Mouse (Mus musculus) C2C12 (cell line): ENCODE measurements around the gene Slc39a13. TPM values are rescaled to one million over a fixed set of nuclear protein-coding genes. Genes with fewer than 3 reads are reported as not detected.
"Not testable (repeated sequence)": the region's sequence is repeated elsewhere in the genome, so short reads cannot be mapped to it uniquely, and the experiment has no call there.

Experiments used
- H3K27me3 ChIP-seq: one replicate; pipeline ENCODE4 v1.6.1; 2011; ENCODE audit not compliant: control insufficient read depth, insufficient read depth, insufficient read length
- H3K36me3 ChIP-seq: one replicate; pipeline ENCODE4 v1.6.1; 2011; ENCODE audit not compliant: control insufficient read depth, insufficient read depth
- H3K4me3 ChIP-seq: one replicate; pipeline ENCODE4 v1.5.1; 2011; ENCODE audit warnings: mild to moderate bottlenecking, control low read depth; ENCODE audit not compliant: poor library complexity, insufficient read depth, severe bottlenecking
- H3K79me2 ChIP-seq: one replicate; pipeline ENCODE4 v1.6.1; 2011; ENCODE audit not compliant: control insufficient read depth, insufficient read depth
- H3K79me3 ChIP-seq: one replicate; pipeline ENCODE4 v1.6.1; 2011; ENCODE audit warnings: low read depth, control low read depth
- H3ac ChIP-seq: one replicate; pipeline ENCODE3; 2011; ENCODE audit warnings: low read depth; ENCODE audit not compliant: control insufficient read depth, insufficient read length
- CEBPB ChIP-seq: IDR thresholded peaks from one replicate; pipeline ENCODE4 v1.6.1; 2011; ENCODE audit warnings: low read depth, mild to moderate bottlenecking, control low read depth, moderate library complexity
- CTCF ChIP-seq: IDR thresholded peaks from one replicate; pipeline ENCODE4 v1.5.1; 2011; ENCODE audit not compliant: control insufficient read depth, insufficient read depth, insufficient read length
- FOSL1 ChIP-seq: IDR thresholded peaks from one replicate; pipeline ENCODE4 v1.8.0; 2011; ENCODE audit warnings: mild to moderate bottlenecking, low read length; ENCODE audit not compliant: poor library complexity, insufficient read depth, severe bottlenecking
- MAX ChIP-seq: IDR thresholded peaks from one replicate; pipeline ENCODE4 v1.6.1; 2011; ENCODE audit warnings: mild to moderate bottlenecking, control low read depth
- MYOD1 ChIP-seq: IDR thresholded peaks from one replicate; pipeline ENCODE4 v1.6.1; 2011; ENCODE audit warnings: low read depth; ENCODE audit not compliant: control insufficient read depth, insufficient read length
- MYOG ChIP-seq: IDR thresholded peaks from one replicate; pipeline ENCODE4 v1.6.1; 2011; ENCODE audit not compliant: control insufficient read depth, insufficient read length; ENCODE audit errors: extremely low read depth
- USF1 ChIP-seq: IDR thresholded peaks from one replicate; pipeline ENCODE4 v1.6.1; 2011; ENCODE audit warnings: low read depth, mild to moderate bottlenecking, control low read depth, moderate library complexity
- polyA plus RNA-seq: library from polyadenylated mRNA; unstranded; fragments of >200 nt; fragmentation: generic; extraction: Trizol; gene quantifications from one replicate; pipeline ENCODE4 v1.2.1, GENCODE M21; 2012; ENCODE audit warnings: missing spikeins

The Slc39a13 gene
- polyA plus RNA-seq, 1 experiment = 52.3 TPM

DNA sequence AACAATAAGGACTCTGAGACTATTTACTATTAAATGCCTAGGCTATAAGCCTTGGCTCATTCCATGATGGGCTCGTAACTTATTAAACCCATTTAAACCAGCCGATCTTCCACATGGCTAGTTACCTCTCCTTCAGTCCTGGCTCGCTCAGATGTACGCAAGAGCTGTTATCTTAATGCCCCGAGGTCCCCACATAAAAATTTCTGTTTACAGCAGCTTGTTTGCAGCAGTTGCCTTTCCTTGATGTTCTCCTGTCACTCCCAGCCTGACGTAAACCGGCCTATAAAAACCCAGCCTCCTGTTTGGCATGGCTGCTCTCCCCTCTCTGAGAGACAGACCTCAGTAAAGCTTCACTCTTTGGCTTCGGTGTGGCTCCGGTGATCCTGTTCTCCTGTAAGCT, 22.9 kb downstream of the Slc39a13 start:
- H3K4me3 ChIP-seq = no peak overlapping the region
- no peaks in the 10 kb centered on the region for H3K79me2 ChIP-seq
- H3K27me3 ChIP-seq = no peaks in the 10 kb centered on the region
- H3K79me3 ChIP-seq = no peaks in the 10 kb centered on the region
- TF ChIP-seq CTCF (no peak), MYOG (no peak), MYOD1 (no peak), CEBPB (no peak), MAX (no peak), FOSL1 (no peak), USF1 (no peak)
- no peak overlapping the region for H3ac ChIP-seq
- H3K36me3 ChIP-seq = no peaks in the 10 kb centered on the region

DNA sequence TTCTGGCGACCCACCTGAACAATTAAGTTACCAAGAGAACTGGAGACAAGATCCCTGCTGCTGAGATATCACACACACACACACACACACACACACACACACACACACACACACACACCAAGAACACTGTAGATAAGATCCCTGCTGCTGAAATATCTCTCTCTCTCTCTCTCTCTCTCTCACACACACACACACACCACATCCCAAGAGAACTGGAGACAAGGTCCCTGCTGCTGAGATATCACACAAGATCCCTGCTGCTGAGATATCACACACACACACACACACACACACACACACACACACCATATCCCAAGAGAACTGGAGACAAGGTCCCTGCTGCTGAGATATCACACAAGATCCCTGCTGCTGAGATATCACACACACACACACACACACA, 24.4 kb downstream of the Slc39a13 start:
- H3ac ChIP-seq, H3K36me3 ChIP-seq, H3K4me3 ChIP-seq, H3K79me2 ChIP-seq, H3K27me3 ChIP-seq, H3K79me3 ChIP-seq: not testable (repeated sequence)

DNA sequence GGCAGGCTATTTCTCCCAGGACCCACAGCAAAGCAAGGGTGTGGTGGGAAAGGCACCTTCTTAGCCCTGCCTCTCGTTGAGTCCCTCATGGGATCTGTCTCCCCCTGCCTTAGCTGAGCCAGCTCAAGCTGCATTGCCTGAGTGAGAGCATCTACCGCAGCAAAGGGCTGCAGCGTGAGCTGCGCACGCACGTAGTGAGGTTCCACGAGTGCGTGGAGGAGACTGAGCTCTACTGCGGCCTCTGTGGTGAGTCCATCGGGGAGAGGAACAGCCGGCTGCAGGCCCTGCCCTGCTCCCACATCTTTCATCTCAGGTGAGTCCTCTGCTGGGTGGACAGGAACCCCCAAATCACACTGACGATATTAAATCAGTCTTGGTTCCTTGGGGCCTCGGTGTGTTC, 25.5 kb downstream of the Slc39a13 start:
- TF ChIP-seq CTCF (no peak), USF1 (no peak), FOSL1 (no peak), CEBPB (no peak), MYOD1 (no peak), MYOG (no peak)
- Histone ChIP-seq H3K36me3 (no peaks in the 10 kb centered on the region), H3K4me3 (no peak overlapping the region), H3K79me3 (no peaks in the 10 kb centered on the region), H3K27me3 (no peaks in the 10 kb centered on the region), H3ac (no peak overlapping the region), H3K79me2 (no peaks in the 10 kb centered on the region)

DNA sequence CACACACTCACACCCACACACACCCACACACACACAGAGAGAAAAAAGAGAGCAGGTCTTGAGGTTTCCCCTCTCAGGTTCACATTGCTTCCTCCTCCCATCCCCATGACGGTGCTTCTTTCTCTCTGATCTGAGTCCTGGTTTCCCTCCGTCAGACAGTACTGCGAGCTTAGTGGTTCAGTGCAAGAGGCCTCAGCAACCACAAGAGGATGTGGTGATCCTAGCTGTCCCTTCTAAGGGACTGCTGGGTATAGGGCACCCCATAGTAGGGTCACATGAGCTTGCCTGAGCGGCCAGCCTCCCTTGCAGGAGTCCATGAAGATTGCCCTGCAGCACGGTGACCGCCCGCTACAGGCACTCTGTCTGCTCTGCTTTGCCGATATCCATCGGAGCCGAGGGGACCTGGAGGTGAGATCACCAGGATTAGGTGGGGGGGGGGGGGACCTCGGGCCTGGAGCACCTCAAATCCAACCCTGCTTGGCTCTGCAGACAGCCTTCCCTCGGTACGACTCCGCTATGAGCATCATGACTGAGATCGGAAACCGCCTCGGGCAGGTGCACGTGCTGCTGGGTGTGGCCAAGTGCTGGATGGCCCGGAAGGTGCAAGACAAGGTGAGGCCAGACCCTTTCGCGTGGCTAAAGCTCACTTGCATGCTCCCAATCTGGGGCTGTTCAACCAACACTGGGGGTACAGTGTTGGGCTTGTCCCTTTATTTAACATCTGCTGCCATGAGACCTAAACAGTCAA, 27.4 kb downstream of the Slc39a13 start:
- no peak for TF ChIP-seq CEBPB
- H3K27me3 ChIP-seq = no peaks in the 10 kb centered on the region
- H3K4me3 ChIP-seq = no peak overlapping the region
- H3K79me3 ChIP-seq = no peaks in the 10 kb centered on the region
- no peaks in the 10 kb centered on the region for H3K36me3 ChIP-seq
- no peak overlapping the region for H3ac ChIP-seq
- no peaks in the 10 kb centered on the region for H3K79me2 ChIP-seq

DNA sequence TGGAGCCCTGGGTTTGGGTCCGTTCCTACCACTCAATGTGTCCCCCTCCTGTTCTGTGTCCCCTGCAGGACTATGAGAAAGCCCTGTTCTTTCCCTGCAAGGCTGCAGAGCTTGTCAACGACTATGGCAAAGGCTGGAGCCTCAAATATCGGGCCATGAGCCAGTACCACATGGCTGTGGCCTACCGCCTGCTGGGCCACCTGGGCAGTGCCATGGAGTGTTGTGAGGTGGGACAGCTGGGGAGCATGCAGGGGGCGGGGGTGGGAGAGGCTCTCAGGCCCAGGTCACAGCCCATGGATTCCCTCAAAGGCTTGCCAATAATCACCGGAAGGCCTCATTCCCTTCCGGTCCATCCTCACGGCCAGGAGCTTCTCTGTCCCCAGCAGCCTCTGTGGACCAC, 28.4 kb downstream of the Slc39a13 start:
- TF ChIP-seq FOSL1 = no peak
- no peak for TF ChIP-seq USF1
- TF ChIP-seq CEBPB = no peak
- TF ChIP-seq CTCF = no peak
- TF ChIP-seq MAX = no peak
- TF ChIP-seq MYOG = no peak
- no peak for TF ChIP-seq MYOD1
- no peak overlapping the region for H3ac ChIP-seq
- no peaks in the 10 kb centered on the region for H3K79me2 ChIP-seq
- no peaks in the 10 kb centered on the region for H3K36me3 ChIP-seq
- H3K27me3 ChIP-seq = no peaks in the 10 kb centered on the region
- H3K4me3 ChIP-seq = no peak overlapping the region
- no peaks in the 10 kb centered on the region for H3K79me3 ChIP-seq

DNA sequence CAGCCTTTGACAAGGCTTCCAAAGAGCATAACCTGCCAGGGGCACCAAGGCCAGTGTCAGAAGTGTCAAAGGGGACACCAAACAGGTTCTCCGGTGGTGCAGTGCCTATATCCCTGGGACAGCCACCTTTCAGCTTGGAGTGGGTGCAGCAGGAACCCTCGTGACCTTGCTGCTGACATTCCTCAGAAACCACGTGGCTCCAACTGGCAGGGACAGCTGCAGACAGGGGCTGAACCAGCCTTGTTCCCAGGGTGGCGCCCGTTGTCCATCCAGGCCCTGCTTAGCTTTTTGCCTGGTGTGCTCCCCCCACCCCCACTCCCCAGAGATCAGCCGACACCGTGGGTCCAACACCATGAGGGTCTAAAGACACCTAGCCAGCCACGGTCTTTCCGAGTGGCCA, 34.8 kb downstream of the Slc39a13 start, which contains the start of gene Rapsn:
Rapsn (plus strand) TSS at position 236 of the 400 bp plus-strand sequence.
- H3K36me3 ChIP-seq = no peaks in the 10 kb centered on the region

More for the DNA sequence above, 34.8 kb downstream of the Slc39a13 start, which contains the start of gene Rapsn:
- Histone ChIP-seq H3K4me3 (peak within 1 kb of the TSS; percentile 25), H3K79me3 (no peaks in the 10 kb centered on the region), H3ac (peak within 1 kb of the TSS; percentile 52), H3K27me3 (no peaks in the 10 kb centered on the region), H3K79me2 (peaks cover 10% of the 10 kb centered on the region)
- TF ChIP-seq MAX (peak; percentile 89), CTCF (peak; percentile 57), MYOD1 (peak; percentile 100), CEBPB (no peak), USF1 (peak; percentile 93), FOSL1 (no peak), MYOG (no peak)
